Mouse (Mus musculus) limb, embryonic 14.5 days (tissue): ENCODE data around the gene Nr3c2. TPM values are rescaled to one million over a fixed set of nuclear protein-coding genes. Genes with fewer than 3 reads are reported as not detected.

Experiments used
- ATAC-seq: fragments of 200-750 bp; cut with Nextera tagmentation; 2 replicates; pipeline ENCODE4 v1.8.0; 2017; ENCODE audit warnings: low read depth, moderate number of reproducible peaks, moderate TSS enrichment; ENCODE audit not compliant: low FRiP score
- DNase-seq: peaks from one replicate; pipeline ENCODE4 v3.0.0-alpha.2; 2015; ENCODE audit warnings: low spot score
- H3K27ac ChIP-seq: fragments of 300-500 bp; sonication (generic); replicated peaks from 2 replicates; pipeline ENCODE4 v1.5.1; 2014; ENCODE audit warnings: low read depth, mild to moderate bottlenecking, low read length, moderate library complexity, mixed read lengths
- H3K27me3 ChIP-seq: fragments of 300-500 bp; sonication (generic); 2 replicates; pipeline ENCODE4 v1.6.1; 2014; ENCODE audit warnings: low read length, mixed read lengths; ENCODE audit not compliant: control insufficient read depth, insufficient read depth
- H3K36me3 ChIP-seq: fragments of 300-500 bp; sonication (generic); 2 replicates; pipeline ENCODE4 v1.6.1; 2014; ENCODE audit warnings: mild to moderate bottlenecking, low read length, moderate library complexity, mixed read lengths; ENCODE audit not compliant: control insufficient read depth, insufficient read depth
- H3K4me1 ChIP-seq: fragments of 300-500 bp; sonication (generic); 2 replicates; pipeline ENCODE4 v1.6.1; 2014; ENCODE audit warnings: antibody characterized with exemption, low read length, mixed read lengths; ENCODE audit not compliant: control insufficient read depth, insufficient read depth
- H3K4me2 ChIP-seq: fragments of 300-500 bp; sonication (generic); replicated peaks from 2 replicates; pipeline ENCODE4 v1.6.1; 2014; ENCODE audit warnings: low read depth, mild to moderate bottlenecking, low read length, moderate library complexity; ENCODE audit not compliant: severe bottlenecking
- H3K4me3 ChIP-seq: fragments of 300-500 bp; sonication (generic); replicated peaks from 2 replicates; pipeline ENCODE4 v1.5.1; 2014; ENCODE audit warnings: low read length
- H3K9ac ChIP-seq: fragments of 300-500 bp; sonication (generic); 2 replicates; pipeline ENCODE4 v1.6.1; 2014; ENCODE audit warnings: mild to moderate bottlenecking, low read depth, low read length, moderate library complexity; ENCODE audit not compliant: severe bottlenecking
- H3K9me3 ChIP-seq: fragments of 300-500 bp; sonication (generic); 2 replicates; pipeline ENCODE4 v1.6.1; 2016; ENCODE audit warnings: low read length; ENCODE audit not compliant: control insufficient read depth
- POLR2A ChIP-seq: fragments of 200-500 bp; IDR thresholded peaks from 2 replicates; pipeline ENCODE4 v1.8.0; 2012; ENCODE audit warnings: inconsistent platforms, mild to moderate bottlenecking, moderate library complexity, borderline replicate concordance; ENCODE audit not compliant: insufficient read depth, insufficient read length; ENCODE audit errors: extremely low read depth
- WGBS: fragments of 180-500 bp; shearing (Covaris S2); extraction: QIAGEN DNeasy Blood & Tissue Kit; methylation state at CpG from one replicate; pipeline ENCODE4 v1.1.7; 2014; 5-methylcytosine and 5-hydroxymethylcytosine counted together
- polyA plus RNA-seq, 2 experiments: library from polyadenylated mRNA; depleted of rRNA in 1 of 2; stranded (reverse) in 1 of 2; unstranded in 1 of 2; fragments of >200 nt; fragmentation: Nextera tagmentation in 1 of 2; extraction: Ambion mirVana in 1 of 2; gene quantifications; 2 replicates each; pipeline versions ENCODE4 v1.2.1 to v1.2.3; 2012 to 2014

Nr3c2 gene
- polyA plus RNA-seq, 2 experiments, result 2.1 to 6.1 TPM

DNA sequence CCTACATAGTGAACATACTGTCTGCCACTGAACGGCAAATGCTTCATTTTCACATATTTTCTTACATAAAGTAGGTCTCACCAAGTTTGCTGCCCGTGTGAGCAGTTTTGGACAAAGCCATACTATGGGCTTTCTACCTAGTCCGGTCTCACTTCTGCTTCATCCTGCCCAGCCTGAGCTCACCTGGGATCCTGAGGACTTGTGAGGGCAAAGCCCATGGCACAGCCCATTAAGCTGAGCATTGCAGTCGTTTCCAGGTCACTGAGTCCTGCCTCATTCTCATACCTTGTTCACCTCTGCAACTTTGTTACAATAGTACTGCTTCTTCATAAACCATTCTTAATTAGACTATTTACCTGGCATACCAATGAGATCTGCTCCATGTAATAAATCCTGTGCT, 276.2 kb downstream of the Nr3c2 start:
- Histone ChIP-seq H3K4me1 (peaks cover 3% of the 10 kb centered on the region; the same call in 1 of the 2 replicates), H3K4me3 (no peak overlapping the region), H3K9ac (no peak overlapping the region), H3K9me3 (no peaks in the 10 kb centered on the region), H3K27me3 (no peaks in the 10 kb centered on the region), H3K27ac (no peak overlapping the region), H3K36me3 (no peaks in the 10 kb centered on the region), H3K4me2 (no peak overlapping the region)
- no peak for ATAC-seq
- DNase-seq, result no peak
- no peak for TF ChIP-seq POLR2A
- 75% methylated on average over 4 of the region's 4 CpGs for WGBS

DNA sequence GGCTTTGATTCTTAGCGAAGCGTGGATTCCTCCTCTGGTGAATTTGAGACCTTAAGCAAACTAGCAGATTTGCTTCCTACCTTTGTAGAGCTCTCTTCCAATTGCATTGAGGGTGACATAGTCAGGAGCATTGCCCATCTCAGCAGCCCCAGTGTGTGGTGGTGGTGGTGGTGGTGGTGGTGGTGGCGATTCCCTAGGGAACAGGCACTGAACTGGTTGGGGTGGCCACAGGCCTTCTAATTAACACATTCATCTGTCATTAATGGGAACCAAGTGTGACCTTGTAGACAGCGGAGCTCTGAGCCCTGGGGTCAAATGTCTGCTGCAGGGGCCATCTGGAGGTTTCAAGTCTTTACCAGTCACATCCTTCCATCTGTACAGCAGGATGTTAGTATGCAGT, 277.1 kb downstream of the Nr3c2 start:
- no peak overlapping the region for H3K27ac ChIP-seq
- H3K4me2 ChIP-seq, result no peak overlapping the region
- ATAC-seq, result no peak
- no peaks in the 10 kb centered on the region for H3K9me3 ChIP-seq
- no peak overlapping the region for H3K9ac ChIP-seq
- H3K4me1 ChIP-seq, result peaks cover 3% of the 10 kb centered on the region; the same call in 1 of the 2 replicates
- no peak overlapping the region for H3K4me3 ChIP-seq
- no peaks in the 10 kb centered on the region for H3K27me3 ChIP-seq
- no peak for DNase-seq
- H3K36me3 ChIP-seq, result no peaks in the 10 kb centered on the region
- 63% methylated on average over 4 of the region's 4 CpGs for WGBS
- TF ChIP-seq POLR2A, result no peak

DNA sequence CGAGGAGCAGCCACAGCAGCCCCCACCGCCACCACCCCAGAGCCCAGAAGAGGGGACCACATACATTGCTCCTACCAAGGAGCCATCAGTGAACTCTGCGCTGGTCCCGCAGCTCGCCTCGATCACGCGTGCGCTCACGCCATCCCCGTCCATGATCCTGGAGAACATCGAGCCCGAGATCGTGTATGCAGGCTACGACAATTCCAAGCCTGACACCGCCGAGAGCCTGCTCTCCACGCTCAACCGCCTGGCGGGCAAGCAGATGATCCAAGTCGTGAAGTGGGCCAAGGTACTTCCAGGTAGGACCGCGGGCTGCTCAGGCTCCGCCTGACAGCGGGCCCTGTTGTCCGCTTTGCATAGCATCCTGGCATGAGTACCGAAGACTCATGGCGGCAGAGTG, 286.6 kb downstream of the Nr3c2 start:
- Histone ChIP-seq H3K27me3 (no peaks in the 10 kb centered on the region), H3K9ac (no peak overlapping the region), H3K4me1 (peaks cover 8% of the 10 kb centered on the region), H3K4me3 (no peak overlapping the region), H3K27ac (no peak overlapping the region), H3K36me3 (no peaks in the 10 kb centered on the region), H3K9me3 (no peaks in the 10 kb centered on the region), H3K4me2 (no peak overlapping the region)
- WGBS, result 90% methylated on average over 28 of the region's 28 CpGs
- DNase-seq (no peak), ATAC-seq (no peak)
- no peak for TF ChIP-seq POLR2A

DNA sequence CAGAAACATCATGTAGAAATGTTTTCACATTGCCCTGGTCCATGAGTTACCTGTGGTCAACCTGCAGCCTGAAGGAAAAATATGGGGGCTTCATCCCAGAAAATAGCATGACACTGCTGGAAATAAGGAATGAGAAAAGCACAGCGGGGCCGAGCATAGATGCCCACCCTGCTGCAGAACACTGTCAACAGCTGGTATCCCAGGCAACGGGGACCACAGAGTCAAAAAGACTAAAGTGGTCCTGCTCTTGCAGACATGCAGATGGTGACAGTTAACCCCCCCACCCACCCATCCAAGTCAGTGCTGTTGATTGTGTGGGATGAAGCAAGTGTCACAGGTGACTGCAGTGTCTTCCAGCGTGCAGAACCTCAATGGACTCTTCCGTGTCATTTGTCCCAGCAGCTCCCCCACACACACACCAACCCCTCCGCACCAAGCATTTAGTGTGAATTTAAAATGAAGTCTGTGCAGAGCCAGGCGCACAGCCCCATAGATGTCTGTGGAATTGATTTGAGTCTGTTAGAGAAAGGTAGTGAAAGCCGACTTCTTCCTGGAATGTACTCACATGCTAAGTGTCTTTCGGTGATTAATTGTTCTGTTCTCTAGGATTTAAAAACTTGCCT, 287.8 kb downstream of the Nr3c2 start:
- Histone ChIP-seq H3K4me1 (peaks cover 8% of the 10 kb centered on the region), H3K9me3 (no peaks in the 10 kb centered on the region), H3K27ac (no peak overlapping the region), H3K36me3 (no peaks in the 10 kb centered on the region), H3K4me2 (no peak overlapping the region), H3K9ac (no peak overlapping the region), H3K4me3 (no peak overlapping the region), H3K27me3 (no peaks in the 10 kb centered on the region)
- no peak for TF ChIP-seq POLR2A
- ATAC-seq (no peak), DNase-seq (no peak)
- 70% methylated on average over 9 of the region's 9 CpGs for WGBS

DNA sequence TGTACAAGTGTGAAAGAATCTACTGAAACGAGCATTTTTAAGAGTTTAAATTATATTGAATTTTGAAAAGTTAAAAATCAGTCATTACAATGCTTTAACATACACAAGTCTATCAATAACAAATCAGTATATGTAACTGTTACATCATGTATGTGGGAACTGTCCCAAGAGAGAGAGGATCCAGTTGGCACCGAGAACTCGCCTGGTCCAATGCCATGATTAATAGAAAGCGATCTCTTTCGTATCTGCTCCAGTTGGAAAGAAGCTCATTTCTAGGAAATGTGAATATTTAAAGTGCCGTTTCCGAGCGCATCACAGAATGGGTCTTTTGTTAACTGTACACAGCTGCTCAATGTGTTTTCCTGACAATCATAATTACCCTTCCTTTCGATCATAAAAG, 288.5 kb downstream of the Nr3c2 start:
- Histone ChIP-seq H3K4me3 (no peak overlapping the region), H3K4me1 (peaks cover 8% of the 10 kb centered on the region), H3K27ac (no peak overlapping the region), H3K9me3 (no peaks in the 10 kb centered on the region), H3K36me3 (no peaks in the 10 kb centered on the region), H3K9ac (no peak overlapping the region), H3K4me2 (no peak overlapping the region), H3K27me3 (no peaks in the 10 kb centered on the region)
- no peak for ATAC-seq
- DNase-seq, result peak; percentile 35
- TF ChIP-seq POLR2A, result no peak
- 35% methylated on average over 9 of the region's 9 CpGs for WGBS
